Mouse (Mus musculus) cerebellum, adult 18-20 months (tissue): ENCODE results near the gene Ptgds.

Experiments used
- DNase-seq, 2 experiments: peaks; one replicate each; pipeline ENCODE4 v3.0.0; 2021

Gene Ptgds

DNA sequence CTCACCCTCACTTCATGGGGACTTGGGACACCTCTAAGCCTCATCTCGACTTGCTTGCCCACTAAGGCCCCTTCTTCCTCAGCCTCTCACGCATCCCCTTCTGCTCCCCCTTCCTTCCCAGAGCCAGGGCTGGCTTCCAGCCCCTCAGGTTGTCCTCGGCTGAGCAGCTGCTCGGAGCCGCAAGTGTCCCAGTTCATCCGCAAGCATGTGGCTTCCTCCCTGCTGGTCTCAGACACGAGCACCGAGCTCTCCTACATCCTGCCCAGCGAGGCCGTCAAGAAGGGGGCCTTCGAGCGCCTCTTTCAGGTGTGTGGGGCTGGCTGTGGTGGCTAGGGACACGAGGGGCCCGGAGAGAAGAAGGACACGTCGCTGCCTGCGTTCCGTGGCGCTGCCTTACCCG, 28.8 kb downstream of the Ptgds start:
- DNase-seq: peak in 1 of 2 experiments; percentile 48

DNA sequence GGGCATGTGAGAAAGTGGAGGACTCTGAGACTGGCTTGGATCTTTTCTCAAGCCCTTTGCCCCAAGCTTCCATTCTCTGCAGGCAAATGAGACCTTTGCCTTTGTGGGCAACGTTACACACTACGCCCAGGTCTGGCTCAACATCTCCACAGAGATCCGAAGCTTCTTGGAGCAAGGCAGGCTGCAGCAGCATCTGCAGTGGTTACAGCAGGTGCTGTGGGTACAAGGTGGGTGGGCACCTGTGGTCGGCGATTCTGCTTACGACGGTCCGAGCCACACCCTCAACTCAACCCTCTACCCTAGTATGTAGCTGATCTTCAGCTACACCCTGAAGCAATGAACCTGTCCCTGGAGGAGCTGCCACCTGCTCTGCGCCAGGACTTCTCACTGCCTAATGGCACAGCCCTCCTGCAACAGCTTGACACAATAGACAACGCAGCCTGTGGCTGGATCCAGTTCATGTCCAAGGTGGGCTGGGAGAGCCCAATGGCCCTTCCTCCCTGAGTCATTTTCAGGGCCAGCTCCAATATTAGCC, 33.5 kb downstream of the Ptgds start:
- DNase-seq: peak in 1 of 2 experiments; percentile 39

DNA sequence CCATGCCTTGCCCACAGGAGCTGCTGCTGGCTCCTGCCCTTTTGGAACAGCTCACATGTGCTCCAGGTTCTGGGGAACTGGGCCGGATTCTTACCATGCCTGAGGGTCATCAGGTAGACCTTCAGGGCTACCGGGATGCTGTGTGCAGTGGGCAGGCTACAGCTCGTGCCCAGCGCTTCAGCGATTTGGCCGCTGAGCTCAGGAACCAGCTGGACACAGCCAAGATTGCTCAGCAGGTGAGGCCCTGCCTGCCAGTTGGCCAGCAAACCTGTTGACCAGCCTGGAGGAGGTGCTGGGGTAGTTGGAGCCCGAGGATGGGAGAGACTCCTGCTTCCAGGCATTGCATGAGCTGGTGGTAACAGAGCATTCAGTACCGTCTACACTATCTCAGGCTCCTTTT, 35.6 kb downstream of the Ptgds start:
- peak; percentile 93 to 97 for DNase-seq

DNA sequence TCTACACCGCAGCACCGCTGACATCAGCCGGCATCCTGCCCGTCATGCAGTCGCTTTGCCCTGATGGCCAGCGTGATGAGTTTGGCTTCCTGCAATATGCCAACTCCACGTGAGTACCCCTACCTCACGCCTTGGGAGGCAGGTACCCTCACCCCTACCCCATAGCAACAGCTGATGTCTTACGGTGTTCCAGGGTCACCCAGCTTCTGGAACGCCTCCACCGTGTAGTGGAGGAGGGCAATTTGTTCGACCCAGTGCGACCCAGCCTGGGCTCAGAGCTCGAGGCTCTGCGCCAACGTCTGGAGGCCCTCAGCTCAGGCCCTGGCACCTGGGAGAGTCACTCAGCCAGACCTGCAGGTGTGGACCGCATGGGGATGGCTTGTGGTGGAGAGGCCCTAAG, 36.7 kb downstream of the Ptgds start:
- DNase-seq: peak in 1 of 2 experiments; percentile 30

DNA sequence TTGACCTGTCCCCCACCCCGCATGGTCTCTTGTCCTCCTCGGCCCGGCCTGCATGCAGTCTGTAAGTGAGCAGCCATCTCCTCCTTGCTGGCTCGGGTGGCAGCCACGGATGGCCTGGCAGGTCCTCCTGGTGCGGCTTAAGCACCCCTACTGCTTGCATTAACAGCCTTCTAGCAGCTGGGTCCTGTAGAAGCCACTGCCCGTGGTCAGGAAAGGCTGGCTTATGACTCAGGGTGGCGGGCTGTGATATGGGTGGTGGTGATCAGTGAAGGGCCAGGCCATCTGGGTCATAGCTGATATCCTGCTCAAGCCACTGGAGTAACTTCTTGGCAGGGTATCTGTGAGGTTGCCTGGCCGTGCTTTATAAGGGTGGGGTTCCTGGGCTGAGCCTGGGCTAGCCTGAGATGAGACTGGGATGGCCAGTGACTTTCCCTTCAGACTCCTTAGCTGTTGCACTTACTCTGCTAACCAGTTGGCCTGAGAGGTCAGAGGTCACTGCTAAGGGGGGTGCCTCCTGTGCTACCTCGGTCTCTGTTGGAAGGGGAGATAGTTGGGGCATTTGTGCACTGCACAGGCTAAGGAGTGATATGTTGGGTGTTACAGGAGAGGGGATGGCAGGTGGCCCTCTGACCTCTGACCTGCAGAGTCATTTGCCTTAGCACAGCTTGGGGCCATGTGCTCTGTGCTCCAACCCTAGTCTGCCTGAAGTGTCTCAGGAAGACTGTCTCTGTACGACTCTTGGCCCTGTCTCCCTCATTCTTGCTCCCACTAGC, 37.3 kb downstream of the Ptgds start:
- no peak for DNase-seq

DNA sequence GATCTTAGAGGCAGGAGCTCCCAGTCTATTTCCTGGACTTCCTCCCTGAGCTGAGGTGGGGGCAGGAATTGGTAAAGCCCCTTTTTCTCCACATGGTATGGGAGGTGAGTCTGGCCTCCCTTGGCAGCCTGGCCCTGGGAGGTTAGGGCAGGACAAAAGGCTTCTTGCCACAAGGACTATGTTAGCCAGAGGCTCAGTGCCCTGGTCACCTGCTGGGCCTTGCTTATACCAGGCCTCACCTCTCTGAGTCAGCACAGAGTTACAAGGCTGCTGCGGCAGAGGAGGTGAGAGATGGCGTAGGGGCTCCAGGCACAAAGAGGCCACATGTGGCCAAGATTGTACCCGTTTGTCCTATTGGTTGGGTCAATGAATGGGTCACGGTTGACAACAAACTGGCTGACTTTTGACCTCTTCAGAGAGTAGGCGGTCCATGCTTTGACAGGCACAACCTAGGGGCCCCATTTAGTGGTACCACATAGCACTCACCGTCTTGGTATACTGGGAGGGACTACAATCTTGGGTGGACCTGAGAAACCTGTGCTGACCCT, 38.5 kb downstream of the Ptgds start:
- peak; percentile 51 to 52 for DNase-seq

DNA sequence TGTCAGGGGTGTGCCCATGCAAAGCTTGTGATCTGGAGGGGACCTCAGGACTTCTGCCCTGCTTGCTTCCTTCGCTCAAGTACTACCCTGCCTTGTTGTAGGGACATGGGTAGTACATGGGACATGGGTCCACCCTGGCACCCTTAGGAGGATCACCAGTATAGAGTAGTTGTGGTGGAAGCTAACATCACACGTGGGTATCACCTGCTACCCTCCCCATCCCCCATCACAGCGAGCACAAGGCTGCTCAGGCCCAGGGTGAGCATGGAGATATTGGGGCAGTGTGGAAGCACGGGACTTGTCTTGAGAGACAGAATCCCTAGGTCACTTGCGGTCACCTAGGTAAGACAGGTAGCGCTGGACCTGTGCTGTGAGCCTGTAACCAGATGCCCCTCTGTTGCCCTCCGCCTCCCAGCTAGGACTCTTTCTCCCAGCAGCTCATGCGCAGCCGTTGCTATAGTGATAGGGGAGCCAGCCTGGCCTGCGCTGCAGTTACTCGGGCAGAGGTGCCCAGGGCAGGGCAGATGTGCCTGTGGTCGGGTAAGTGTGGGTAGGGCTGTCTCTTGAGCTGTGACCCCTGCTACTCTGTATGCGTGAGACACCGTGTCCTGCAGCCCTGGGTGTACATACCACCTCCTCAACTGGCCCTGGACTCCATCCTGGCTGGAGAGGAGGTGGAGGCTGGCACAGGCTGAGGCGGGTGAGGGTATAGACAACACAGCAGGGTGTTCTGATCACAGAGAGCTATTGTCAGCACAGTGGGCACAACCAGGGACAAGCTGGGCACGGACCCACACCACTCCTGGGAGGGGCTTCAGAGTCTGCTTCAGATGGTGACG, 39.2 kb downstream of the Ptgds start:
- DNase-seq: peak in 1 of 2 experiments; percentile 54

DNA sequence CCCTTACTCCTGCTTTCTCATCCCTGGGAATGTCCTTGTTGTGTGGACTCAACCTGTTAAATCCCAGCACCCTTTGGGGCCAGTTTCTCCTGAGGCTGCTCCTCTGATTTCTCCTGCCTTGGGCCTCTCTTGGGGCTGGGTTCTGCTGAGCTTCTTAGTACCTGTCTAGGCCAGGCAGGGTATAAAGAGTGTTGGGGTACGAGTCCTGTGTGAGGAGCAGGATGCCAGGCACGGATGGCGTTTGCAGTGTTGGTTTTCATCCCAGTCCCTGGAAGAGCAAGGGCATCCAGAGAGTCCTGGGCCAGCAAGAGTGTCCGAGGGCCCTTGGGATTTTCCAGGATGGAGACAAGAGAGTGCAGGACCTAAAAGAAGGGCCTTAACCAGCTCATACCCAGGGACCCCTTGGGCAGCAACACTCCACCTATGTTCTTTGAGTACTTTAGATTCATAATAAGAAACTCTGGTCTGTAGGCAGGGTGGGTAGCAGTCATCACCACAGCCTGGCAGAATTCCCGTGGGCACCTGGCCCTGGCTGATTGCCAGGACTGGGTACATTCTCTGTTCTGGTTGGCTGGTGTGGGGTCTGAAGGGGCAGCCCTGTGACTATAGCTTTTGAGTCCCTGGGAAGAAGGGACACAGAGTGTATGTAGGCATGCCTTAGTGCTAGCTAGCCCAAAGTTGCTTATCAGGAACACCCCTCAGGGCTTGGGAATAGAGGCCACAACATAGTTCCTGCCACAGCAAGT, 40.2 kb downstream of the Ptgds start:
- peak; percentile 65 to 78 for DNase-seq

DNA sequence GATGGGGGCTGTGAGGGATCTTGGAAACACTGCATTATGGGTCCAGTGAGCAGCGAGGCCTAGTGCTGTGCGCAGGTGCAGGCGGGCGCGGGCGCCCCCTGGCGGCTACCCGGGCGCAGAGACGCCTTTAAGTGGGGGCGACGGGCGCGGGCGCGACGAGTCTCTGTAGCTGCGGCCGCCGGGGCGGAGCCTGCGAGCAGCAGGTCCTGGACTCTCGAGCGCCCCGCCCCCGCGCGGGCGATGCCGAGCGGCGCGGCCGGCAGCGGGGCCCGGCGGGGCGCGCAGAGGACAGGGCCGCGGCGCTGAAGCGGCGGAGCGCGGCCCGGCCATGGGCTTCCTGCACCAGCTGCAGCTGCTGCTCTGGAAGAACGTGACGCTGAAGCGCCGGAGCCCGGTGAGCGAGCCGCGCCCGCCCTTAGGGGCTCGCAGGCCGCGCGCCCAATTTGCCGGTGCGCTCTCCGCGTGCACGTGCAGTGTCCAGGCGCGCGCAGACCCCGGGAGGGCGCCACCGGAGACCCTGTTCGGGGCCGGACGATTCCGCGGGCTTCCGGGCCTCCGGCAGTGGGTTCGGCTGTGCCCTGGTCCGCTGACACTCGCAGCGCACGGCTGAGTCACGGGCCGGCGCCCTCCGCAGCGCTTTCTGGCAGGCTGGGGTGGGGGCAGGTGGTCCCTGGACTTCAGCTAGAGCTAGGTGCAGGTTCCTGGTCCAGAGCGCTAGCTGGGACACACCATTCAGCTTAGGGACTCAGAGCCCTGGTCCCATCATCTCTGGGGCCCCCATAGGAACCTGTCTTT, 41.2 kb downstream of the Ptgds start, which contains the start of gene Abca2:
Gene Abca2 (plus strand): TSS at position 262 of the 795 bp plus-strand sequence.
- peak; percentile 94 to 99 for DNase-seq

DNA sequence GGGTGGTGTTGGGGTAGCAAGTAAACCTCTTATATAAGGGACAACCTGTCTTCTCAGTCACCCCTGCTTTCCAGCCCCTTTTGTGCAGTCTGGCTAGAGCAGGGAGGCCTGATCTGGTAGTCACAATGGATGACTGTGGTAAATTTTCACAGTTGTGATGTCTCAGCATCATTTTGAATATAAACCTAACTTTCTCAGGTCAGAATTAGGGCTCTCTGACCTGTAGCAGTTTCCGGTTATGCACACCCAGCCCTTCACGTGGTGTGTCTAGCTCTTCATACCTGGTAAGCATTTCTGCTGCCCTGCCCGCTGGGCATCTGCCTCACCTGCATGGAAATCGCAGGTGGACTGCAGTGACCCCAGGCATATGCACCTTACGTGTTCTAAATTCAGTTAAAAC, 42.6 kb downstream of the Ptgds start:
- no peak for DNase-seq

DNA sequence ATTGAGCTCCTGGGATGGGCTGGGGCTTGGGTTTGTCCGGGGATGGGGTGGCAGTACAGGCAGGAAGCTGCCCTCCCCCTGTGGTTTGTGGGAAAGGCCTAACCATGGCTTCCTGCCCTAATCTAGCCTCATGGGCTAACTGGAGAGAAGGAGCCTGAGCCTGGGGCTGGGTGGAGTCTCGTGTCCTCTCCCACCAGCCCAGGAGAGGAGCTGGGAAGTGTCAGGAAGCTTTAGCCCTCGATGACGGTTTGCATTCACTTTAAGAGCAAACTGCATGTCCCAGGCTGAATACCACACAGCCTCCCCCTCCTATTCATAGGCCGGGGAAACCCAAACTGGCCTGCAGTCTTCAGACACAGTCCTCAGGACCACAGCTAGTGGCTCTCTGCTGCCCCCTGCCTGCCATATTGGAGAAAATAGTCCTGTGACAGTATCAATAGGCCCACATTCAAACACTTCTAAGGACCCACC, 43.1 kb downstream of the Ptgds start:
- peak; percentile 82 to 88 for DNase-seq

DNA sequence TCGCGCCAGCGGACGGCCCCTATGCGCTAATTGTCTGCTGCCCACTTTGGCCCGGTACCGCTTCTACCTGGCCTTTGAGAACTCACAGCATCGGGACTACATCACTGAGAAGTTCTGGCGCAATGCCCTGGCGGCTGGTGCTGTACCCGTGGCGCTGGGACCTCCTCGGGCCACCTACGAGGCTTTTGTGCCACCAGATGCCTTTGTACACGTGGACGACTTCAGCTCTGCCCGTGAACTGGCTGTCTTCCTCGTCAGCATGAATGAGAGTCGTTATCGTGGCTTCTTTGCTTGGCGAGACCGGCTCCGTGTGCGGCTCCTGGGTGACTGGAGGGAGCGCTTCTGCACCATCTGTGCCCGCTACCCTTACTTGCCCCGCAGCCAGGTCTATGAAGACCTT, 44.4 kb downstream of the Ptgds start:
- DNase-seq: peak; percentile 53 to 65

DNA sequence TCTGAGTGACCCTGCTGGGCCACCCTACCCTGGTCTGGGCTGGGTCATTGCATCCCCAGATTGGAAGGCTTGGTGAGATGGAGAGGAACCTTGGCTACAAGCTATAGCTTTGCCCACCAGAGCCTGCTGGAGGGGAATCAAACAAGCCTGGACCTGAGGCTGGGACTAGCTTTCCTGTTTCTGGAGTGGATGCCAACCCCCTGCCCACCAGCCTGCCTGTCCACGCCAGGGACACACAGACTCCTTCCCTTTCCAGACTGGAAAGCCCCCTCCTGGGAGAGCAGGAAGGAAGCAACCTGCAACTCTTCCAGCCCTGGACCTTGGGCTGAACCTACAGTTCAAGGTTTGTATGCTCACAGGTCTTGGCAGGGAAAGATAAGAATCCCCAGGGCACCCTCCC, 46.2 kb downstream of the Ptgds start:
- no peak for DNase-seq

DNA sequence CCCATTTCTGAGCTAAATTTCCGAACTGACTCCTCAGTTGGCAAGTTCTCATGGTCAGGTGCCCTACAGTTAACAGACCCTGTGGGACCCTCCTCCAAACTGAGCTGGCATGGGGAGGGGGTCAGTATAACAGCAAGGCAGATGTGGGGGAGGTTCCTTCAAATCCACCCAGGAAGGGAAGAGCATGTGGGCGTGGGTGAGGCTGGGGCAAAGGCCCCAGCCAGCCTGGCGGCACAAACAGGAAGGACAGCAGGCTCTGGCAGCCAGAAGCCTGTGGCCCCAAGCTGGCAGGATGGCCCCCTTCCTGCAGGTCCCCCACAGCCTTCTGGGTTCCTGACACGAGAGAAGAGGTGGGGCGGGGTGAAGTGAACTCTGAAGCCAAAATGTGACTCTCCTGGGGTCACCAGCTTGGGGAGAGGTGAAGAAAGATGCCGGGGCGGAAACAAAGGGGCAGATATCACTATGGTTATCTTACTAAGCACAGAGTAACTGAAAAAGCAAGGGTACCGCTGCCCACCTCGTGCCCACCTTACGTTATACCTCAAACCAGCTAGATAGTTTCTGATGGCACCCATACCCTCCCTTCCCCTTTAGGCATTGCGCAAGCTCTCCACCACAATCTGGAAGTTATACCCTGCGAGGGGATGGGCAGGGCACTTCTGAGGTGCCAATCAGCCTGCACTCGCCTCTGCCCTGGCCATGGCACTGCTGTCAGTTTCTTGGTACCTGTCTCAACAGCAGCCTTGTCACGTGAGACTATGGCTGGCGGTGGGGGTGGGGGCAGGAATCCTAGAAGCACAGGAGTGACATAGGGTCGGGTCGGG, 47.0 kb downstream of the Ptgds start, which contains the start of gene Fut7:
Gene Fut7 (plus strand): TSS at position 681 of the 824 bp plus-strand sequence.
- DNase-seq: no peak

DNA sequence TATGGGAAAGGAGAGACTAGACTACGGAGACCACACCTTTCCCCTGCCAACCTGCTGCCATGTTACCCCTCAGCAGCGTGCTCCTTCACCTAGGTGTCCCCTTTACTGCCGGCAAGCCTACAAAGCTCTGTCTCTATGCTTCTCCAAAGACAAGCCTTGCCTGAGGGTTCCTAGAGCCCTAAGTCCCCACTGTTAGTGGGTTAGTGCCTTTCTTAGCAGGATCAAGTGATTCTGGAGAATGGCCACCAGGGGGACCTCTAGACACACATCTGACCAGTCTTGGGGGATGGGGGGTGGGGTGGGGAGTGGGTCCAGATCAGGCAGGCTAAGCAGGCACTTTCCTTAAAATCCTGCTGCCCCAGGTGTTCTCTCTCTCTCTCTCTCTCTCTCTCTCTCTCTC, 48.0 kb downstream of the Ptgds start:
- peak; percentile 55 to 69 for DNase-seq

DNA sequence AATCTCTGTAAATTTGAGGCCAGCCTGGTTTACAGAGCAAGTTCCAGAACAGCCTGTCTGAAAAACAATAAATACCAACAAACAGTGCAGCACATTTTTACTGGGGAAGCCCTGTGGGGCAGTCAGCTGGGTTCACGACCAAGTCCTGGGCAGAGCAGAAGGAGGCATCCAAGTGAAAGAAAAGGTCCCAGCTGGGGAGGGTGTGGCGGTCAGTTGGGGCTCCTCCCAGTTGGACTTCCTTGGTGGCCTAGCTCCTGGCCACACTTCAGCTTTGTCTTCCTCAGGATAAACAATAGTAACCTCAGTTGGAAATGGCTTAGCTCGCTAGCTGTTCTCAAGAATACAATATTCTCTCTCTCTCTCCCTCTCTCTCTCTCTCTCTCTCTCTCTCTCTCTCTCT, 52.4 kb downstream of the Ptgds start:
- peak in 1 of 2 experiments; percentile 26 for DNase-seq
